Mouse (Mus musculus) MN1 (cell line): ENCODE results near the gene Anks4b.

Source experiments
- DNase-seq: peaks from one replicate; pipeline ENCODE4 v3.0.0-alpha.2; 2016; ENCODE audit warnings: low spot score

Anks4b gene

GRCm38 (mm10) chr7:120189369-120190149 is 15.9 kb downstream of the Anks4b start:
- DNase-seq, result peak; percentile 42

DNA sequence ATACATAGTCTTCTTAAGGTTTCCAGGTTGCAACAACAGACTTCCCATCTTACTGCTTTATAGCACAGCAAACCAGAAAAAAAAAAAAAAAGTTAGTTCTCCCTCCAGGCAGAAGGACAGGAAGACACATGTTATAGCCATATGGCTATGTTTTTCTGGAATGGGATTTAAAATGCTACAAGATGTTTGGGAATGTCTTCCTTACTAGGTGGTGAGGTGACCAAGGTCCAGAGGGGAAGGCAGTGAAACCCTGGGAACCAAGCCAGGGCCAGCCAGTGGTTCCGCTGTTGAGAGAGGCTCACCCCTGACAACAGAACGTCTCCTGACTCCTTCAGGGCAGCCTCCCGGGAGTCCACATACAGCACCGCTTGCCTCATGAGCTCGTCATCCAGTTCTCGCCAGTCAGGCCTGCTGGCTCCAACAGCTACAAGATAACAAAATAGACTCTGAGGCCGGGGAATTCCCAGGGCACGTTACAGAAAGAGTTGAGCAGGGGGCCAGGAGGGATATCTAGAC is 16.6 kb downstream of the Anks4b start:
- DNase-seq, result peak; percentile 66

DNA sequence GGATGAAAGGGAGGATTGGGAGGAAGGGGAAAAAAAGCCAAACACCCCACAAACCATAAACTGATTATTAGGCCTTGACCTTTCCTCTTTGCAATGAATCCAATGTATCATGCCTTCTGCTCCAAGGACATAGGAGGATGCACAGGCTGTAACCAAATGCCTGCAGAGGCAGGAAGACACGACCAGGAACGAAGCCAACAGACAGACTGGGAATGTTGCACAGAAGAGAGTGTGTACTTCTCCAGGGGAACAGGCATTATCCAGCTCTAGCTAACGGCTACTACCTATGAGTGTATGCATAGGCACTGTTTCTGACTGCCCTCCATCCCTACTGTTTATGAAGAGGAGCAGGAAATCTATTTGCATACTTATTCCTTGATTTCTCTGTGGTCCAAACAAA is 18.5 kb downstream of the Anks4b start:
- DNase-seq, result no peak

DNA sequence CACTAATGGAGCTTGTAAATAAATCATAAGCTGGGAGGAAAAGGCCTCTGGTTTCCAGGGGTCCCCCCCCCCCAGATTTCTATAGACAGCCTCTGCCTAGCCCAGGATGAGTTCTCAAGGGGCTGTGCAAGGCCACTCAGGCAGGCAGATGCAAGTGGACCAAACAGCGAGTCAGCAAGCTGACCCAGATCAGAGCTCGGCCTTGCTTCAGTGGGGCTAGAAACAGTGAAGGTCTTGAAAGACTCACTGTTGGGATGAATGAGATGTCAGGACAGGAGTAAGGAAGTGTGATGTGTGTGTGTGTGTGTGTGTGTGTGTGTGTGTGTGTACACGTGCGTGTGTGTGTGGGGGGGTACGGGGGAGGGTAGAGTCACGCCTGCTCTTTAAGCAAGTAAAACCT is 19.2 kb downstream of the Anks4b start:
- no peak for DNase-seq

- DNase-seq, result no peak
These were observed 21.5 kb downstream of the Anks4b start for GRCm38 (mm10) chr7:120195207-120195606.

DNA sequence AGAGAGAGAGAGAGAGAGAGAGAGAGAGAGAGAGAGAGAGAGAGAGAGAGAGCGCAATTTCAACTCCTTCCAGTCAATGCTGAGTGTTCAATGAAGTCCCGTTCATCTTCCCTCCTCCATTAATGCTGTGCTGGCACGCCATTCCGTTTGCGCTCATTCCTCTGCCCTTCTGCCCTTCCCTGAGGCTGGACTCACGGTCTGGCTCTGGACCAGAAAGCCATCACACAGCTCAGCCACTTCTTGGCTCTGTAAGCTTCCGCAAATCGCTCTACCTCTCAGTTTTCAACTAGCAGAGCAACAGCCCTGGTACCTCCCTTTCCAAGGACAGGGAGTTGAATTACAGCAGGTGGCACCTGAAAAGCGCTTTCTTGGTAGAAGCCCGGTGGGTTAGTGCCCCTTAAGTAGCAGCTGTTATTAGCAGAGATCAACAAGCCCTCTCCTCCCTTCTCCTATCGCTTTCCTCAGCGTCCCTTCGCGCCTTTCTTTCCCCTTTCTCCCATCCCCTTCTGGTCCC is 27.6 kb downstream of the Anks4b start:
- no peak for DNase-seq

DNA sequence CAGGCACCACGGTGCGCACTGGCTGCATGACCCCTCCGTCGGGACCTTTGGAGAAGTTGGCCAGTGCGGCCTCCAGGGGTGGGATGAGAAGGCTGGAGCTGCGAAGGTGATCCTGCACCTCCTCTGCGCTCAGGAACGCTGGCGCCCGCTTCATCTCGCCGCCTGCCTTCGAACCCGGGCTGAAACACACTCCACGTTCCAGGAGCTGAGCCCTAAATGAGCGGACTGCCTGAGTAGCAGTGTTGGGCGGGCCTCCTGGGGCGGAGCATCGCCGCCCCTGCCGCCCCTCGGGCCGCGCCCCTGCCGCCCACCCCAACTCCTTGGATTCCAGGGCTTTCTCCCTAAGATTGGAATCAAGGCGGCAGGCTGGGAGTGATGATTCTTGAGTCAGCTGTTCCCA is 28.1 kb downstream of the Anks4b start, which contains the start of gene Crym:
TSS of gene Crym (minus strand) at position 341 of the 400 bp plus-strand sequence.
- no peak for DNase-seq

- no peak for DNase-seq
These were observed 30.1 kb downstream of the Anks4b start, which contains the start of gene Abca14 for GRCm38 (mm10) chr7:120203789-120204188. Gene Abca14, plus strand, starts transcription at chr7:120203961.

DNA sequence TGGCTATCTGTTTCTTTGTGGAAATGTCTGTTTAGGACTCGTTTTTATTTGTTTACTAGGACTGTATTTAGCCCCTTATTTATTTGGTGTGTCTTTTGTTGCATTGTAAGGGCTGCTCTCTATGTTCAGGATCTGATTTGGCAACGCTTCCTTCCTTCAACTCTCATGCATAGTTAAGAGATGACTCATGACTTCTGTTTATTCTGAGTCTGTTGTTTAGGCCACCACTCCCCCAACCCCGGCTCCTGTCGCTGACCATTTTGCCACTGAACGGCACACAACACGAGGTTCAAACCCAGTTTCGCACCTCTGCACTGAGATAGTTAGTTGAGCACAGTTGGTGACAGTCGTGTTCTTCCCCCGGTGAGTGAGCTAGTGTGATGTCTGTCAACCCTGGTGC is 32.3 kb downstream of the Anks4b start:
- peak; percentile 20 for DNase-seq

GRCm38 (mm10) chr7:120228541-120228940 is 54.9 kb downstream of the Anks4b start:
- DNase-seq, result no peak
